Mouse (Mus musculus) ES-E14 (cell line): ENCODE data around the gene Asb8. TPM values are rescaled to one million over a fixed set of nuclear protein-coding genes. Genes with fewer than 3 reads are reported as not detected.

ENCODE experiments used
- DNase-seq: peaks from one replicate; pipeline ENCODE4 v3.0.0-alpha.2; 2013; ENCODE audit warnings: low read depth, low spot score
- H3K27ac ChIP-seq: 2 replicates; pipeline ENCODE4 v1.5.1; 2012; ENCODE audit warnings: low read depth, mild to moderate bottlenecking, low read length, moderate library complexity, mixed read lengths; ENCODE audit not compliant: poor library complexity, insufficient read depth, severe bottlenecking
- H3K36me3 ChIP-seq: 2 replicates; pipeline ENCODE4 v1.6.1; 2012; ENCODE audit warnings: mild to moderate bottlenecking, low read length, moderate library complexity, mixed read lengths; ENCODE audit not compliant: control insufficient read depth, poor library complexity, insufficient read depth, severe bottlenecking
- H3K4me1 ChIP-seq, 2 experiments: fragments of 150-350 bp in 1 of 2; sonication (generic) in 1 of 2; 2 replicates each; pipeline ENCODE4 v1.6.1; 2012; ENCODE audit warnings: low read length in 2 of 2, mild to moderate bottlenecking in 1 of 2, mixed read lengths in 1 of 2; ENCODE audit not compliant: control insufficient read depth in 2 of 2, insufficient read depth in 2 of 2, poor library complexity in 1 of 2
- H3K4me3 ChIP-seq, 2 experiments: fragments of 150-350 bp in 1 of 2; sonication (generic) in 1 of 2; 2 replicates each; pipeline ENCODE4 v1.5.1; 2012; ENCODE audit warnings: low read length in 2 of 2, low read depth in 1 of 2, mild to moderate bottlenecking in 1 of 2, mixed read lengths in 1 of 2; ENCODE audit not compliant: insufficient read depth in 1 of 2, poor library complexity in 1 of 2, severe bottlenecking in 1 of 2
- H3K9ac ChIP-seq: 2 replicates; pipeline ENCODE4 v1.6.1; 2012; ENCODE audit warnings: low read depth, mild to moderate bottlenecking, low read length, mixed read lengths; ENCODE audit not compliant: poor library complexity, insufficient read depth, severe bottlenecking
- H3K9me3 ChIP-seq: fragments of 150-350 bp; sonication (generic); 2 replicates; pipeline ENCODE4 v1.6.1; 2012; ENCODE audit warnings: low read depth, mild to moderate bottlenecking, low read length; ENCODE audit not compliant: control insufficient read depth, insufficient read depth
- CHD2 ChIP-seq: IDR thresholded peaks from 2 replicates; pipeline ENCODE4 v1.6.1; 2014; ENCODE audit warnings: mild to moderate bottlenecking, low read depth, low read length, inconsistent platforms
- HCFC1 ChIP-seq: IDR thresholded peaks from 2 replicates; pipeline ENCODE4 v1.6.1; 2012; ENCODE audit warnings: low read length, inconsistent platforms, borderline replicate concordance; ENCODE audit not compliant: insufficient read depth
- MAFK ChIP-seq: IDR thresholded peaks from 2 replicates; pipeline ENCODE4 v1.6.1; 2014; ENCODE audit warnings: mild to moderate bottlenecking, low read depth, low read length, inconsistent platforms; ENCODE audit not compliant: insufficient read depth
- ZC3H11A ChIP-seq: IDR thresholded peaks from 2 replicates; pipeline ENCODE4 v1.6.1; 2012; ENCODE audit warnings: low read depth, mild to moderate bottlenecking, inconsistent platforms, low read length, borderline replicate concordance
- ZNF384 ChIP-seq: IDR thresholded peaks from 2 replicates; pipeline ENCODE4 v1.6.1; 2012; ENCODE audit warnings: low read depth, low read length, inconsistent platforms
- in situ Hi-C, 2 experiments: fragments of 600-800 bp; cut with MboI; formaldehyde crosslinking; loops; one replicate each; pipeline ENCODE4 v1.15.1; 2025; ENCODE audit warnings: low sequenced_read_pairs in 2 of 2, inconsistent platforms in 1 of 2; ENCODE audit not compliant: unreplicated experiment in 2 of 2
- total RNA-seq: library from RNA; depleted of rRNA; stranded (reverse); fragments of 300-350 nt; gene quantifications from 2 replicates; pipeline ENCODE4 v1.2.3, GENCODE M21; 2012

Gene Asb8
- total RNA-seq, 1 experiment = 12.5 TPM

GRCm38 (mm10) chr15:98093121-98094011 is 72.1 kb downstream of the Asb8 start, which contains the start of gene Senp1:
Gene Senp1, minus strand, starts transcription at chr15:98093744.
- H3K27ac ChIP-seq = peak within 1 kb of the TSS; percentile 87
- peaks cover 4% of the 10 kb centered on the region; the same call in 1 of the 2 replicates for H3K36me3 ChIP-seq
- H3K4me1 ChIP-seq = peaks cover 0 to 3% of the 10 kb centered on the region in 2 experiments; a peak in 1 of 4 replicates
- DNase-seq = peak; percentile 77
- peak within 1 kb of the TSS; percentile 92 to 95 for H3K4me3 ChIP-seq
- no peaks in the 10 kb centered on the region for H3K9me3 ChIP-seq
- peak within 1 kb of the TSS; percentile 95 for H3K9ac ChIP-seq
- in situ Hi-C loops = no loop called here
- TF ChIP-seq ZC3H11A (no peak), ZNF384 (no peak), CHD2 (peak; percentile 44; the same call in 1 of the 2 replicates), HCFC1 (peak; percentile 84), MAFK (no peak)

GRCm38 (mm10) chr15:98092372-98093120 is 72.9 kb downstream of the Asb8 start, which contains the start of gene Pfkm:
Gene Pfkm, plus strand, starts transcription at chr15:98092589.
- in situ Hi-C loops = no loop called here
- peaks cover 4% of the 10 kb centered on the region; the same call in 1 of the 2 replicates for H3K36me3 ChIP-seq
- H3K27ac ChIP-seq = peak within 1 kb of the TSS; percentile 87
- H3K9me3 ChIP-seq = no peaks in the 10 kb centered on the region
- TF ChIP-seq HCFC1 = no peak
- H3K9ac ChIP-seq = peak within 1 kb of the TSS; percentile 95
- peak within 1 kb of the TSS; percentile 92 to 95 for H3K4me3 ChIP-seq
- peaks cover 0 to 3% of the 10 kb centered on the region in 2 experiments; a peak in 1 of 4 replicates for H3K4me1 ChIP-seq
- DNase-seq = no peak

GRCm38 (mm10) chr15:98091841-98092240 is 73.6 kb downstream of the Asb8 start:
- Histone ChIP-seq H3K27ac (no peak overlapping the region), H3K4me3 (peak overlapping the region; percentile 92 to 95; a peak in 2 of 4 replicates), H3K9ac (peak overlapping the region; percentile 42; the same call in 1 of the 2 replicates), H3K9me3 (no peaks in the 10 kb centered on the region), H3K4me1 (peaks cover 0 to 3% of the 10 kb centered on the region in 2 experiments; a peak in 1 of 4 replicates), H3K36me3 (peaks cover 4% of the 10 kb centered on the region; the same call in 1 of the 2 replicates)
- in situ Hi-C loops = no loop called here
- no peak for DNase-seq
- TF ChIP-seq HCFC1 = no peak
- no peak for TF ChIP-seq CHD2
- TF ChIP-seq ZNF384 = no peak
- TF ChIP-seq MAFK = no peak
- TF ChIP-seq ZC3H11A = no peak

GRCm38 (mm10) chr15:98089421-98090183 is 75.8 kb downstream of the Asb8 start:
- Histone ChIP-seq H3K4me1 (peaks cover 0 to 3% of the 10 kb centered on the region in 2 experiments; a peak in 1 of 4 replicates), H3K36me3 (peaks cover 11% of the 10 kb centered on the region)

More at GRCm38 (mm10) chr15:98089421-98090183, 75.8 kb downstream of the Asb8 start:
- H3K9ac ChIP-seq = no peak overlapping the region
- no peak overlapping the region for H3K27ac ChIP-seq
- in situ Hi-C loops = no loop called here
- no peaks in the 10 kb centered on the region for H3K9me3 ChIP-seq
- DNase-seq = no peak
- TF ChIP-seq HCFC1 = no peak
- peak; percentile 57; the same call in 1 of the 2 replicates for TF ChIP-seq ZNF384
- H3K4me3 ChIP-seq = no peak overlapping the region
